Mouse (Mus musculus) thymus, postnatal 0 days (tissue): ENCODE data around the gene Smg1. TPM values are rescaled to one million over a fixed set of nuclear protein-coding genes. Genes with fewer than 3 reads are reported as not detected.

Experiments
- DNase-seq: peaks from one replicate; pipeline ENCODE4 v3.0.0-alpha.2; 2015; ENCODE audit warnings: low spot score
- polyA plus RNA-seq: library from polyadenylated mRNA; unstranded; fragments of >200 nt; fragmentation: Nextera tagmentation; extraction: Ambion mirVana; gene quantifications from 2 replicates; pipeline ENCODE4 v1.2.1, GENCODE M21; 2015

Smg1 gene
- polyA plus RNA-seq, 1 experiment from 2014 or later, result 31.4 TPM

GRCm38 (mm10) chr7:118113541-118114297, 129.8 kb downstream of the Smg1 start:
- DNase-seq, result no peak

- DNase-seq, result no peak
Observed at GRCm38 (mm10) chr7:118111128-118111527, 132.3 kb downstream of the Smg1 start.

- no peak for DNase-seq
Observed at GRCm38 (mm10) chr7:118107671-118108070, 135.8 kb downstream of the Smg1 start.

- no peak for DNase-seq
Observed at GRCm38 (mm10) chr7:118104458-118105052, 138.9 kb downstream of the Smg1 start.

GRCm38 (mm10) chr7:118103462-118104379, 139.7 kb downstream of the Smg1 start:
- no peak for DNase-seq

- no peak for DNase-seq
Observed at GRCm38 (mm10) chr7:118102678-118103461, 140.6 kb downstream of the Smg1 start.

GRCm38 (mm10) chr7:118102231-118102630, 141.2 kb downstream of the Smg1 start:
- peak; percentile 63 for DNase-seq

GRCm38 (mm10) chr7:118097615-118098014, 145.9 kb downstream of the Smg1 start:
- DNase-seq, result no peak

Other genes with a start within 250 kb of the Smg1 start
- gene Rps15a, start 127.5 kb downstream of the Smg1 start, polyA plus RNA-seq, result 1,241 and 1,277 TPM in 2 replicates
- gene Arl6ip1, start 114.0 kb downstream of the Smg1 start, polyA plus RNA-seq, result 1,029 and 1,106 TPM in 2 replicates
- gene Syt17, start 204.6 kb upstream of the Smg1 start, polyA plus RNA-seq, result 0.06 and 0.18 TPM in 2 replicates
- gene Itpripl2, start 248.3 kb upstream of the Smg1 start, polyA plus RNA-seq, result 1.4 and 1.8 TPM in 2 replicates